Mouse (Mus musculus) small intestine, adult 2 months (tissue): ENCODE data around the gene Ccdc8.

Experiments used
- CTCF ChIP-seq: fragments of 200-500 bp; IDR thresholded peaks from 2 replicates; pipeline ENCODE4 v1.5.1; 2012; ENCODE audit warnings: low read depth, mild to moderate bottlenecking, control low read depth, inconsistent platforms, low read length, moderate library complexity, mixed read lengths; ENCODE audit not compliant: insufficient replicate concordance, insufficient read length; ENCODE audit errors: extremely low read depth
- POLR2A ChIP-seq: fragments of 200-500 bp; IDR thresholded peaks from 2 replicates; pipeline ENCODE4 v1.6.1; 2012; ENCODE audit warnings: low read depth, mild to moderate bottlenecking, control low read depth, inconsistent platforms, low read length, moderate library complexity

GRCm38 (mm10) chr7:17002375-17003195 lies 10.1 kb downstream of the Ccdc8 start:
- peak; percentile 94; the same call in 1 of the 2 replicates for TF ChIP-seq CTCF
- TF ChIP-seq POLR2A = no peak
